Mouse (Mus musculus) lung, postnatal 4 days (tissue): ENCODE results near the gene Spatc1l.

Experiments
- DNase-seq, 2 experiments: peaks; one replicate each; pipeline ENCODE4 v3.0.0; 2021

The Spatc1l gene

DNA sequence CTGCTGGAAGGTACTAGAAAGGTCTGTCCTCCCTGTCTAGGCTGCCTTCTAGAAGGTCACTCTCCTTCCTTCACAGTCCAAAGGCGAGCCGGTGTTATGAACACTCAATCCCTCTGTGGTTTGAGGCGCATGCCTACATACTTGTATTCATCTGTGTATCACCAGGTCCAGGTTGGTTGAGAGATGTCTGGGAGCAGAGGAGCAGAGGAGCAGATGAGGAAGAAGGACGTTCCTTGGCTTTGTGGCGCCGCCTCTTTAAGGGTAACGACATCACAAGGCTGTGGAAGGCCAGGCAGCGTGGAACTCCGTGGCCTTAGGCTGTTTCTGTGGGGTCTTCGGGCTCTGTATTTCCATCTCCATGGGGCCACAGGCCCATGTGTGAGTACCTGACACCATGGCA lies at the start of gene Spatc1l:
Gene Spatc1l, plus strand, starts transcription at position 301 of the 400 bp plus-strand sequence.
- DNase-seq: no peak

DNA sequence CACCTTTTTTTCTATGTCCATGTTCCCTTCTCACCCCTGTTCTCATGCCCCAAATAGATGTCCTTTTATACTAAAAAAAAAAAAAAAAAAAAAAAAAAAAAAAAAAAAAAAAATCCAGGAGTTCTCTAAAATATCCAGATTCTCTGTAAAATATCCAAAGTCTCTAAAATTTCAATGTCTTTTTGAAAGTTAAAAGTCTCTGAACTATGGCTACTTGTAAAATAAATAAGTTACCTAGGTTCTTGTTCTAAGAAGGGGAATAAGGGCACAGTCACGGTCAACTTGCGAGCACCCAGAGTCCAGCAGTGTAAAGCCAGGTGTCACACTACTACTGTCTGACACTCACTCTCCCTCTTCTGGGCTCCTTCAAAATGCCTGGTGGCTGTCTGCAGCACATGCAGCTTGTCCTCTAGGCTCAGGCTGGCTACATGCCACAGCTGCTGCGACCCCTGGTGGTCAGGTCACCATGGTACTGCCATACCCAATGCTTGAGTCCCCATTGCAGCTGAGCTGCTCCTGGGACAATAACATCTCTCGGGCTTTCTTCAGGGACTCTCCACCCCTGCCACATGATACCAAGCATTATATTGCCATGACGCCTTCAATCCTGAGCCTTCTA lies 49.0 kb upstream of the Spatc1l start:
- peak; percentile 85 to 87 for DNase-seq

DNA sequence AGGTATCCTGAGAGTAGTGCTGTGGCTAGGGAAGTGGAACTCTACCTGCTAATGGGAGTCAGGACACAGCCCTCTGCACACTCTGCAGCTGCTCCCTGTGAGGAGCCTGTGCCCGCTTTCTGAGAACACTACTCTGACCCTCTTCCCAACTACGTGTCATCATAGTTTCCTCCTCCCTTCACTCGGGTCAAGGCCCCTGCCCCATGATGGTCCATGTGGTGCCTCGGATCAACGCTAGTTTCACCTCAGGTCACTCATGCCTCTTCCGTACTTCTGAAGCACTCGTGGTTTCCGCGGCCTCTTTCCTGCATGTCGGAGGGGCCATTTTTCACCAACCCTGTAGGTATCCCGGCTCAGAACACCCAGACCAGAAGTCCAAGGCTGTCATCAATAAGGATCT lies 31.1 kb upstream of the Spatc1l start:
- no peak for DNase-seq

DNA sequence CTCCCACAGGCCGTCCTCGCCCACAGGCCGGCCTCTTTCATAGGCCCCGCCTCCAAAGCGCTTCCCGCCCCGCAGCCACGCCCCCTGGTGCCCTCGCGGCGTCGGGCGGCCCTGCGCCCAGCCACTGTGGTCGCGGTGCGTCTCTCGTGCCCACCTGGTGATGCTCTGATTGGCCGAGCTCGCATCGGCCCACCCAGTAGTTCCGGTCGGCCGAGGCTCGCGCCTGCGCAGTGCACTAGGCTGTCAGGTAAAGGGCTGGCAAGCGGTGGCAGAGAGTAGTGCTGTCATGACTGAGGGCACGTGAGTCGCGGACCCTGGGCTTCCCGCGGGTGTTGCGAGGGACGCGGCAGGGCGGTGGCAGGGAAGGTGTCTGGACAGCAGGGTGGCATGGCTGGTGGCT lies 30.7 kb upstream of the Spatc1l start, which contains the start of gene Lss:
Gene Lss, plus strand, starts transcription at position 214 of the 400 bp plus-strand sequence.
- DNase-seq: peak; percentile 97 to 98

DNA sequence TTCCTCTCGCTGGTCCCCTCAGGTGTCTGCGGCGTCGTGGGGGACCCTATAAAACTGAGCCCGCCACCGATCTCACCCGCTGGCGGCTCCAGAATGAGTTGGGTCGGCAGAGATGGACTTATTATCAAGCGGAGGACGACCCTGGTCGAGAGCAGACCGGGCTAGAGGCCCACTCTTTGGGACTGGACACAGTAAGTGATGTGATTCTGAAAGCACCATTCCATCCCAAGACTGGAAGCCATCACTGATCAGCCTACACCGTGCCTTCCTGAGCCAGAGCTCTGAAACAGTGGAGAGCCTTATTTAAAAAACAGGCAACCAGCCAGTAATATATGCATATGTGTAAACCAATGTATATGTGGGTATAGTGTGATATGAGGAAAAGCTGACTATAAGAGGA lies 30.2 kb upstream of the Spatc1l start:
- no peak for DNase-seq

DNA sequence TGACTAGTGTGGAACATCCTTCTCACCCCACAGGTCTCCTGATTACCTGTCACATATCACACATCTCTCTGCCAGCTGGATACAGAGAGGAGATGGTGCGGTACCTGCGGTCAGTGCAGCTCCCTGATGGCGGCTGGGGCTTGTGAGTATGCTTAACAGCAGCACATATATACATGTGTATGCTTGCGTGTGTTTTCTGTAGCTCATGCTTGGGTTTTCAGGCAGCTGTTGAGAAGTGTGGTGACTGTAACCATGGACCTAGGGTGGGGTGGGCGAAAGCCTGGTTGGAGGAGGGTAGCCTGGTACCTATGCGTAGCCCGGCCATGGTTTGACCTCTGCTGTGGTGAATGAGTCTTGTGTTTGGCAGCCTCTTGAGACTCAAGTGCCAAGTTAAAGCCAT lies 26.5 kb upstream of the Spatc1l start:
- no peak for DNase-seq

DNA sequence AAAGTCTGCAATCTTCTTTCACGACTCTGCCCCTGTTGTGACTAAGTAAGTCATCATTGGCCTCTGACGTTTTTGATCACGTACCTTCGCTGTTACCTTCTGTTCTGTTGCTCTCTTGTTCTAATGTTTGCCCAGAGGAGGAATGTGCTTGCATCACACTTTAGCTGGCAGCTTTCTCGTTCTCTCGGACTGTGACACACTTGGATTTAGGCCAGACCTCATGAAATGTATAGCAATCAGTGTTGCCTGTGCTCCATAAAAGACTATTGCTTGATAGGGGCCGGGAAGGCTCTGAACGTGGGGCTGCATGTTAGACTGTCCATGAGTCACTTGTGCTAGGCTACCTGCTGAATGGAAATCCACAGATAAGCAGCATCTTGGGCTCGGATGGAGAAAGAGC lies 24.5 kb upstream of the Spatc1l start:
- peak; percentile 31 to 35 for DNase-seq

DNA sequence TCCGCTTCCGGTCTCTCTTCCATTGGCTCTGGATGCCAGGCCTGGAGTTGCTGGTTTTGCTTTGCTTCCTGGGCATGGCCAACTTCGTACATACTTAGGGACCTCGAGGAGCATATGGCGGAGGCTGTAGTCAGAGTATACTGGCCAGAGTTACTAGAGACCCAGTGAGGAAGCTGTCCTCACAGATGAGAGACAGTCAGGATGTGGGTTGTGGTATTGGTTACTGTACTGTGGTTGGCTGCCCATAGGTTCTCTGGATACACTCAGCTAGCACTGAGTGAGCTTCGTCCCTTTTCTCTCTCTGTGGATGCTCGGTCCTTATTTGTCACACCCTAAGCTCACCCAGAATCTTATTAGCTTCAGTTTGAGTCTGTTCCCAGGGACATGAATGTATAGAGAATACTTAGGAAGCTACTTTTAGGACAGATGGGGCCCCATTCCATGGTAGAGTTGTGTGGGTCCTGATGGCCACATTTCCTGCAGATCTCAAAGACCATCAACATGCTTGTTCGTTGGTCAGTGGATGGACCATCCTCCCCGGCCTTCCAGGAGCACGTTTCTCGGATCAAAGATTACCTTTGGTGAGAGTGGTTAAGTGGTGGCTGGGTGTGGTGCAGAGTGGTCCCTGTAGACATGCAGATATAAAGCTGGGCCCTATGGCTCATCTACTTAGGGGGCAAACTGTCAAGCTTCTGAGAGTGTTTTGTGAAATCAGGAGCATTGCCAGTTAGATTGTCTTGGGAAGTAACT lies 20.6 kb upstream of the Spatc1l start:
- no peak for DNase-seq

DNA sequence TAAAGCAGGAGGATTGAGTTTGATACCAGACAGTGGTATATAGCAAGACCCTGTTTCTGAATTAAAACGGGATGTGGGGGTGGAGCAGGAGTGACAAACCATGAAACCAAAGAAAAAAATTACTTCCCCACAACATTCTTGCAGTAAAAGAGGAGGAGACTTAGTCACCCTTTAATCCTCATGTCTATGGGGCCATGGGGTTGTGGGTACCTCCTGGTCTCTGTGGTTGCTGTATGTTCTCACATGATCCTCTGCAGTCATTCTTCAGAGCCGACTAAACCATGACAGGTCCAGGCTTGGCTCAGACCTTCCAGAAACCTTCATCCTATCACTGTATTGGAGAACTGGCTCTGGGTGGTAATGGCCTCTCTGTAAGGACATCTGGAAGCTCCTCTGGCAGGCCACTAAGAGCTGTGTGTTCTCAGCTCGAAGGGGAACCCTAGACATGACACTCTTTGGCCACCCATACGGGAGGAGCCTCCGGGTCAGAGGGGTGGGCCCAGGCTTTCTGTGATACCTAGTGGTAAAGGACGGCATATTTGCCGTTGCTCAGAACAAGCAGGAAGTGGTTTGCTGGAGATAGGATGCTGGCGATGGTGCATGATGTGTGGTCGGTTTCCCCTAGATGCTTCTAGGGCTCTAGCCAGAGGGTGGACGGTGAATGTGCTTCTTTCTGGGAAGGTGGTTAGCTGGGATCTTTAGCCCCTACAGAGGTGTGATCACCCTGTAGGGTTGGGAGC lies 19.3 kb upstream of the Spatc1l start:
- DNase-seq: no peak

DNA sequence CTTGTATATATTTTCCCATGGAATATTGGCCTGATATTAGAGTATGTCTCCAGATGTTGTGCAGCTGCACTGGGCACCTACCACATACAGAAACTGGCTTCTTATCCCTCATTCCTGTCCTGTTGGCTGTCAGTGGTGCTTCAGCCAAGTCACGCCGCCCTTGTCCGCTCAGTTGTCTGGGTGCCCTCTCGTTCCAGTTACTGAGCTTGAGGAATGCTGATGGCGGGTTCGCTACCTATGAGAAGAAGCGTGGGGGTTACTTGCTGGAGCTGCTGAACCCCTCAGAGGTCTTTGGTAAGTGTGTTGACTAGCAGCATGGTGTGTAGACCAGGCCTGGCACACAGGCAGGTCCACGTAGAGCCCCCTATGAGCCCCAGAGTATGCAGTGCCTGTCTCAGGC lies 15.5 kb upstream of the Spatc1l start:
- DNase-seq: peak in 1 of 2 experiments; percentile 10

DNA sequence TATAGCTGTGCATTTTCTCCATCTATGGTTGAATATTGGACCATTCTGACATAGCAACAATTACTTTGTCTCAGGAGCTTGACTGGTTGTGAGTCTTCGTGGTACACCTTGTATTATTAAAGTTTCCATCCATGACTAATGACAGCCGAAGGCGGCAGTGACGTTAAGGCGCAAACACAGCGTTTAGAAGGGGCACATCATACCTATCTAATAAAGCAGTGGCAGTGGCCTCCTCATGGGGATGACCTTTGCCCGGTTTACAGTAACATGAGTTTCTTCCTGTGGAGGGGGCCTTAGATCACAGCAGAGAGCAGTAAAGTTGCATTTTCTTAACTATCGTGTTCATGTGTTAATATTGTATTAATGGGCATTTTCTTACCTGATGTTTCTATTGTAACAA lies 13.9 kb upstream of the Spatc1l start:
- peak in 1 of 2 experiments; percentile 3 for DNase-seq

DNA sequence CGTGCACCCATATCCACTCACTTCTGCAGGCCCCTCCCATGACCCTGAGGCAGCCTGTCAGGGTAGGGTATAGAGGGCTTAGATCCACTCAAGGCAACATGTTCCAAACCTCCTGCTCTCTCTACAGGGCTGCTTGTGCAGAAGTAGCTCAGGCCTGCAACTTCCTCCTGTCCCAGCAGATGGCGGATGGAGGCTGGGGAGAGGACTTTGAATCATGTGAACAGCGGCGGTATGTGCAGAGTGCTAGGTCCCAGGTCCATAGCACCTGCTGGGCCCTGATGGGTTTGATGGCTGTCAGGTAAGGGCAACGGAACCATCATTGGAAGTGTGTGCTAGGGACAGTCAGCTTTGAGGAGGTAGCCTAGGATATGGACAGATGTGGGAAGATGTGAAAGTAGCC lies 11.6 kb upstream of the Spatc1l start:
- no peak for DNase-seq

DNA sequence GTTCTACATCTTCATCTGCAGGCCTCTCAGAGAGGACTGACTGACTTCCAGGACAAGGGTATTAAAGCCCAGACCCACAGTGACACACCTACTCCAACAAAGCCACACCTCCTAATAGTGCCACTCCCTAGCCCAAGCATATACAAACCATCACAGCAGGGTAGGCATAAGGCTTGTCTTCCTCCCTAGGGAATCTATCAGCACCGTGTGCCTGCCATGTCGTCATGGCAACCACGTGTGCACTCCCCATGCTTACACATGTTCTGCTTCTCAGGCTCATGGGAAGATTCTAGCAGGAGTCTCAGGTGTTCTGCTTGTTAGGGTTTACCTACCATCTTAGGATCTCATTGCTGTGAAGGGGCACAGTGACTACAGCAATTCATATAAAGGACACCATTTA lies 10.5 kb upstream of the Spatc1l start:
- no peak for DNase-seq

DNA sequence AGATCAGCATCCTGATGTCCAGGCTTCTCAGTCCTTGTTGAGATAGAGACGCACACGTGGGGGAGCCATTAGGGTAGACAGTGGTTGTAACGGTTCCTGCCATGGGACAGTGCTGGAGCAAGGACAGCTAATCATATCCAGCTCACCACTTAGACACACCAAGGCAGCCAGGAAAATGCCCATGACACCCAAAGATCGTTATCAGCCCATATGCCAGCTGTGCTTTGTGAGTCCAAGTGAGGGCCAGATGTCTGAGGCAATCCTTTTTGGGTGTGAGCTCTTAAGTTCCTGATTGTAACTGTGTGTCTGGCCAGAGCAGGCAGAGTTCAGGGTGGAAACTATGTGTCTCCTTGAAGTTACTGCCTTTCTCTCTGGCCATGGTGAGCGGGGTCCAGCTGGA lies 8.0 kb upstream of the Spatc1l start:
- peak in 1 of 2 experiments; percentile 55 for DNase-seq

DNA sequence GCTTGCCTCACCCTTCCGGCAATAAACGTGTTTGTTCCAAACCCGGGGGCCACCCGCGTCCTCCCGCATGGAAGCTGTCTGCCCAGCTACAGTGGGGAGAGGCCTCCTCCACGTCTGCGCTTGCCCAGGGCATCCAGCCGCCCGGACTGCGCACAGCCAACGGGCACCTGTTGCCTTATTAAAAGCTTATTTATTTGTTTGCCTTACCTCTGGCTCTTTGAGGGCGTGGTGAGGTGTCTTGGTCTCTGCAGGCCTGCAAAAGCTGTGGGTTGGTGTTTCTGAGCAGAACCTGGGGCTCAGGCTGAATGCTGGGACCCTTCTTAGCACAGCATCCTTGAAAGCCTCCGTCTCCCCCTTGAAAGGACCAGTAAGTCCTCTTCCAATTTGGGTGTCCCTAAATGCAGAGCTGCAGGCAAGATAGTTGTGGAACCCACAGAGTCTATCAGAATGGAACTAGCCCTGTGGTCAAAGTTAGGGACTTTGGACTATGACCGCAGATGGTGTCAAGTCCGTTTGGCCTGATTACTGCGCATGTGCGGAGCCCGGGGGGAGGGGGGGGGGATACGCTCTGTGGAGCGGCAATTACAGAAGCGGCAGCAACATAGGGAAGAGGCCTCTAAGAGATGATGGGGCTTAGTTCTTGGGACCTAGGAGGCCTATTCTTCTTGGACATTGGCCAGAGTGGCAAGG lies 8.1 kb downstream of the Spatc1l start:
- DNase-seq: no peak

DNA sequence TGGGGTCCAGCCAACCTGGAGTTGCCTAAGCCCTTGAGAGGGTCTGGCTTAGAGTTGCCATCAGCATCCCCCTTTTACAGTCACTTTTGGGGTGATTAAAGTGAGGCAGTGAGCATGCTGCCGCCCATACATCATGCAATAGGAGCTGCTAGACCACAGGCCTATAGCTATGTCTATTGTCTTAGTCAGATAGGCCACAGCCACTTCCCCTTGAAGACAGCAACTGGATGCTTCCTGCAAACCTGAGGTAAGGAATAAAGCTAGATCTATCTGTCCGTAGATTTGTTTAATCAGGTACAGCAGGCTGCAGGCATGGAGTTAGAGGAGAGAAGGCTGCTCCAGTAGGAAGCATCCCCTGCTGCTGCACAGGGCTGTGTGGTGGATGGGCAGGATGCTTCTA lies 9.0 kb downstream of the Spatc1l start:
- DNase-seq: no peak

DNA sequence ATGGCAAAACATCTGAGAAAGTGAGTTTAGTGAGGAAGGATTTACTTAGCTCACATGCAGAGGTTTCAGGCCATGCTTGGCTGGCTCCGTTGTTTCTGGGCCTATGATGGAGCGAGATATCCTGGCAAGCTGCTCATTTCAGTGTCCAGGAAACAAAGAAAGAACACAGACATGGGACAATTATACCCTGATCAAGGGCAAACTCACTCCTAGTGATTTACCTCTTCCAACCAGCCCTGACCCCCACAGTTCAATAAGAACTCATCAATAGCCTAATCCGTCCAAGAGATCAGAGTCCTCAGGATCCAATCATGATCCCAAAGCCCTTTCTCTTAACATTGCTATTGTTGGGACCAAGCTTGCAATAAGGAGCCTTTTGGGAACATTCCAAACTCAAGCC lies 10.1 kb downstream of the Spatc1l start:
- DNase-seq: no peak

DNA sequence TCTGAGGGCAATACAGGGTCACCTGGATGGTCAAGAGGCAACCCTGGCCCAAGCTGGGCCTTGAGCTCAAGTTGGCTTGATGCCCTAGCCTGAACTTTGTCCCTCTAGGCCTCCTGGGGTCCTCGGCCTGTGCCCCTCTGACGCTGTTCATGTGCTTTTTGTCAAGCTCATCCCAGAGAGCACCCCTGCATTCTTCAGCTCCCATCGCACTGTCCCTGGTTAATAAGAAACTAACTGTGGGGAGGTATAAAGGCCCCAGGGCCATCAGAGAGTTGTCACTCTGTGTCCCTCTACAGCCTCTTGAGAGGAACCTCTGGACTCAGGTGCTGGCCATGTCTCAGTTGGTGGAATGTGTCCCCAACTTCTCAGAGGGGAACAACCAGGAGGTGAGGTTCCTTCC lies 13.3 kb downstream of the Spatc1l start, which contains the start of gene Ftcd:
Gene Ftcd, plus strand, starts transcription at position 275 of the 400 bp plus-strand sequence.
- no peak for DNase-seq

DNA sequence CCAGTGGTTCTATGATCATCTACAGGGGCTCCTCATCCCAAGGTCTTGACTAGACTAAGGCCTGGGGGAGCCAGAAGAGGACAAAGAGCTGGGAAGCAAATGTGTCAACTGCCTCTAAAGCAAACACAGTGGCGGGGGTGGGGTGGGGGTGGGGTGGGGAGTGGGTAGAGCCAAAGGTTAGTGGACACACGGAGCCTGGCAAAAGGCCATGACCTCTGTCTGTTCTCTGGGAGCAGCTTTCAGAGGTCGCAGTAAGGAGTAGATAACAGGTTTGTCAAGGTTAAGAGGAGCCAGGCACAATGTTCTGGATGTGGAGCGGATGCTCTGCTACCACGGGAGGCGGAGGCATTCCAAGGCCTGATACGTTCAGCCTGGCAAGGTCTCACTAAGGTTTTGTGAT lies 14.8 kb downstream of the Spatc1l start:
- no peak for DNase-seq

DNA sequence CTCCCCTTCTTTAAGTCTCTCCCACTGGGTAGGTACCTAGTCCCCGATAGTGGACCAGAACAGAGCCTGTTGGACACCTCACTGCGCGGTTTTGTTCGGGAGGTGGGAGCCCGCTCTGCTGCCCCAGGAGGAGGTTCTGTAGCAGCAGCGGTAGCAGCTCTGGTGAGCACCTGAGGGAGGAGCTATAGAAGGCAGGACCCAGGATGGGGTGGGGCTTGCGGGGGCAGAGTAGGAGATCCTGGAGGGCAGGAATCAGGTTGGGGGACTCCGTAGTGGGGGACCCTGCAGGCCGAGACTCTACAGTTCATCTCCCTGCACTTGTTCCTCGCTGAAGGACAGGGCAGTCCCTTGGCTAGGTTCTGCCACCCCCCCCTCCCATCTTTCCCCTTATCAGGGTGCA lies 22.1 kb downstream of the Spatc1l start:
- no peak for DNase-seq

DNA sequence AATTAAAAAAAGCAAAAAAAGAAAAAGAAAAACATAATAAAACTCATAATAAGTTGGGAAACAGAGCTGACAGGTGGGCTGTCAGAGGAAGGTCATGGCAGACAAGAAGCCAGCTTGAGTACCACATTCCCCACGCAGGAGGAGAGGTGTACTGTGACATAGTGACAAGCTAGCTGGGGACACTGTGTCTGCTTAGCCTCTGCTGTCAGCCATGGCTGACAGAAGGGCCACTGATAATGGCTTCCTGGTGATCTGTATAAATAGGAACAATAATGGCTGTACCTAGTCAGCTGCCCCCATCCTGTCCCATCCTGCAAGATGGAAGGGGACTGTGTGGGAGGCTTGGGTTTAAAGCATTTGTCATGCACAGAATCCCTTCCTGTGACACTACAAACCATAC lies 24.1 kb downstream of the Spatc1l start:
- DNase-seq: no peak

DNA sequence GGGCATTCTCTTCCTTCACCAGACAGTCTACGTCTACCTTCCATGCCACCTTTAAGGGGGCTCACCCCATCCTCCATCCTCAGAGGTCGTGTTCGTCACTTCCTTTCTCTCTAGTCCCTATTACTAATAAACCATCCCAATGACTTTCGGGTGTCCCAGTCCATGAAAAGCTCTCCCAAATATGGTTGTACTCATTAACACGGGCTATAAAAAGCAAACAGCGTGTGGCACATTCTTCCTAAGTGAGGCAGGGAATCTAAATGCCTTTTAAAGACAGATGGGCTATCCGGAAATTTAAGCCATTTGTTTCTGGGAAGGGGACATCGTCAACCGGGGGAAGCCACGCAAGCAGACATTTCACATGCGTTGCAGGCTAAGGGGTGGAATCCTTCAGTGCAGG lies 28.1 kb downstream of the Spatc1l start:
- no peak for DNase-seq

DNA sequence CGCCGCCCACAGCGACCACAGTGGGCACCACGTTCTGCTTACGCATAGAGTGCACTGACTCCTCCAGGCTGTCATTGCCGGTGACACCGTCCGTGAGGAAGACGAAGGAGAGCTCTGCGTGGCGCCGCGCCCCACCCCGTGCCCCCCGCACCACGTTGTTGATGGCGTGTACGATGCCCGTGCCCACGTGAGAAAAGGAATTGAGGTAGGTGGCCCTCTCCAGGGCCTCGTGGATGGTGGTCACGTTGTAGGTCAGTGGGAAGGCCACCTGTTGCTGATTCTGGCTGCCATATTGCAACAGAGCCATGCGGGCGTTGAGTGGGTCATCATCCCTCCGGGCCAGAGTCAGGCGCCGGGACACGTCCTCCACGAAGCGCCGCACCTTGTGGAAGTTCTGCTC lies 34.3 kb downstream of the Spatc1l start:
- no peak for DNase-seq
